In the genomic region with DNA sequence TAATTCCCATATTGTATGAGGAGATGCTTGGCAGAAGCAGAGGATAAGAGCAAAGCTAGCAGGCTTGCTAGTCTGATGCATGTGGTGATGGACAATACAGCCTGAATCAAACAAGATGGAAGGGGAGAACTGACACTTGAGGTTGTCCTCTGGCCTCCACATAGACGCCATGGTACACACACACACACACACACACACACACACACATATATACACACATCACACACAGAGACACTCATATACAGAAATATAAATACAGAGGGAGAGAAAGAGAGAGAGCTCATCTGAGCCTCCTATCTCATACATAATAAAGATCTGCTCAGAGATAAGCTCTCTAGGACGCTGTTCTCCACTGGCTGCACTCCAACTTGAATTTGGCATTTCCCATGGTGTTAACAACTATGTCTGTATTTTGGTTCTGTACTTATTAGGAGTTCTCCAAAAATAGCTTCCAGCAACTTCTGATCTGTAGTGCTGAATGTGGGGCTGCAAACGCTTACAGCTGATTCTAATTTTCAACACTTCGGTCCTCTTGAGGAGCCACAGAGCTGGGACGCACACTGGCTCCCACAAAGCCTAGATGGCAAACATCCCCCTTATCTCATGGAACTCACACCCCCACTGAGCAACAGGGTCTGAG, we compare ENCODE assay signal across 11 mouse cellular contexts.
DNase-seq lines count a peak whose midpoint lies in the region; ATAC-seq and TF ChIP-seq lines count a peak whose summit lies in the region.
"Had no signal": no experiment of that assay in that cellular context is flagged by ENCODE, and none has a peak within 500 bp of the region (broad histone marks: within the 10 kb centered on the region; RNA-seq: fewer than 3 reads in every experiment).

No protein-coding gene starts in this region.

- H3K36me3 ChIP-seq in heart, postnatal 0 days (replicated peaks; ENCODE audit: control insufficient read depth, insufficient read depth, low read length): no peaks in the 10 kb centered on the region
- H3K36me3 ChIP-seq: embryonic facial prominence, embryonic 13.5 days; hindbrain, embryonic 15.5 days; limb, embryonic 13.5 days had no signal

- no peak overlapping the region for H3K4me3 ChIP-seq in heart, postnatal 0 days (ENCODE audit: low read depth, low read length)
- H3K4me3 ChIP-seq in olfactory bulb, adult 2 months (ENCODE audit: insufficient read depth, low read depth, low read length): no peak overlapping the region
- H3K4me3 ChIP-seq: embryonic facial prominence, embryonic 13.5 days; hindbrain, embryonic 15.5 days; limb, embryonic 13.5 days had no signal

- WGBS in heart, postnatal 0 days: 11% methylated on average over 5 of the region's 5 CpGs
- WGBS in olfactory bulb, adult 2 months: 17% methylated on average over 5 of the region's 5 CpGs

- H3K27ac ChIP-seq in heart, postnatal 0 days (ENCODE audit: low read depth): peak overlapping the region; percentile 39
- H3K27ac ChIP-seq in olfactory bulb, adult 2 months (ENCODE audit: insufficient read depth, low read depth, low read length): peak overlapping the region; percentile 40; the same call in 1 of the 2 replicates
- H3K27ac ChIP-seq: embryonic facial prominence, embryonic 13.5 days; hindbrain, embryonic 15.5 days; limb, embryonic 13.5 days had no signal

- no peak overlapping the region for H3K4me2 ChIP-seq in heart, postnatal 0 days (ENCODE audit: low read depth, low read length)
- H3K4me2 ChIP-seq: embryonic facial prominence, embryonic 13.5 days; hindbrain, embryonic 15.5 days; limb, embryonic 13.5 days had no signal

- no peak for TF ChIP-seq POLR2A in brain, embryonic 14.5 days (IDR thresholded peaks at IDR 0.05; ENCODE audit: borderline replicate concordance, extremely low read depth, insufficient read depth, insufficient read length, poor library complexity, severe bottlenecking)
- no peak for TF ChIP-seq POLR2A in olfactory bulb, adult 2 months (IDR thresholded peaks at IDR 0.05; ENCODE audit: insufficient read depth, low read depth, low read length)

- no peaks in the 10 kb centered on the region for H3K27me3 ChIP-seq in heart, postnatal 0 days (ENCODE audit: control insufficient read depth, insufficient read depth, low read length)
- H3K27me3 ChIP-seq: embryonic facial prominence, embryonic 13.5 days; hindbrain, embryonic 15.5 days had no signal

- no peak overlapping the region for H3K9ac ChIP-seq in heart, postnatal 0 days (replicated peaks; ENCODE audit: low read depth, low read length)
- H3K9ac ChIP-seq: embryonic facial prominence, embryonic 13.5 days; hindbrain, embryonic 15.5 days; limb, embryonic 13.5 days had no signal

- peak; percentile 88 for ATAC-seq in heart, postnatal 0 days (ENCODE audit: insufficient read depth, low read depth)
- ATAC-seq in CD4-positive, CD25-positive, alpha-beta regulatory T cell, adult 4 months: no peak

- peak; percentile 68 for DNase-seq in kidney, postnatal 10 days
- DNase-seq in kidney, adult 11 months: no peak
- peak; percentile 68 for DNase-seq in brain, embryonic 14.5 days (ENCODE audit: low read depth)
- DNase-seq in heart, postnatal 0 days (ENCODE audit: low spot score): peak; percentile 84
- DNase-seq in cerebellum, postnatal 36 days: no peak
- DNase-seq: thymus, postnatal 4 days had no signal

- no peak for TF ChIP-seq CTCF in brain, embryonic 14.5 days (IDR thresholded peaks at IDR 0.05; ENCODE audit: borderline replicate concordance, extremely low read depth, insufficient read depth, insufficient read length)
- TF ChIP-seq CTCF in heart, postnatal 0 days (IDR thresholded peaks at IDR 0.05; ENCODE audit: low read depth): no peak
- TF ChIP-seq CTCF in olfactory bulb, adult 2 months (IDR thresholded peaks at IDR 0.05; ENCODE audit: insufficient read depth, low read depth, low read length): no peak

- peak; percentile 14; the same call in 1 of the 2 replicates for TF ChIP-seq EP300 in heart, postnatal 0 days (IDR thresholded peaks at IDR 0.05; ENCODE audit: low read depth)

- peaks cover 15% of the 10 kb centered on the region for H3K4me1 ChIP-seq in heart, postnatal 0 days (ENCODE audit: control insufficient read depth, insufficient read depth)
- H3K4me1 ChIP-seq in olfactory bulb, adult 2 months (ENCODE audit: control insufficient read depth, insufficient read depth, low read length): peaks cover 5% of the 10 kb centered on the region
- H3K4me1 ChIP-seq: hindbrain, embryonic 15.5 days had no signal

- H3K9me3 ChIP-seq in heart, postnatal 0 days (replicated peaks; ENCODE audit: control insufficient read depth, low read length): no peaks in the 10 kb centered on the region
- H3K9me3 ChIP-seq: embryonic facial prominence, embryonic 13.5 days; hindbrain, embryonic 15.5 days had no signal

Comparison
In these comparisons a context has a peak if more than half of its experiments do, and no peak if none do; other contexts are left out.
1. DNase-seq: peak in kidney, postnatal 10 days (single experiment), brain, embryonic 14.5 days (single experiment) and heart, postnatal 0 days (single experiment); none in kidney, adult 11 months (single experiment) and cerebellum, postnatal 36 days (0 of 2).